Mouse (Mus musculus) cerebellum, adult 11 months (tissue): ENCODE results near the gene Prlr.

Source experiments
- DNase-seq: peaks from one replicate; pipeline ENCODE4 v3.0.0; 2022

The Prlr gene

DNA sequence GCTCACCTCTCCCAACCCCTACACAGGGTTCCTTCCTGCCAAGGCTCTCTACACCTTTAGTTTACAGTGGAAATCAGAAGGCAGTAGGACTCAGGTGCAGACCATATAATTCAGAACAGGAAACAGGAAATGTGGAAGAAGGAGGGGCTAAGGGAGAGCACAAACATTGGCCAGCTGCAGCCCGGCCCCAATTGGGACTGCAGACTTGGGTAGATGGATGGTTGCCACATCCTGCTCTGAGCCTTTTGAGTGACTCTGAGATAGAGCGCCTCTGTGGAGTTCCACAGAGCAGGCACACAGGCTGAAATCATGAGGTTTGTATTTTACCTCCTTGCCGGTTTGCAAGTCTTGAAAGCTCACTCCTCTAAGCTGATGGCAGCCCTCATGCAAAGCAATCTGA, 59.8 kb downstream of the Prlr start:
- DNase-seq: no peak

GRCm38 (mm10) chr15:10238454-10238853, 61.4 kb downstream of the Prlr start:
- no peak for DNase-seq

- no peak for DNase-seq
Measured at GRCm38 (mm10) chr15:10240228-10240795, 63.3 kb downstream of the Prlr start.

GRCm38 (mm10) chr15:10242250-10242649, 65.2 kb downstream of the Prlr start:
- DNase-seq: no peak

- no peak for DNase-seq
Measured at GRCm38 (mm10) chr15:10249285-10249684, 72.2 kb downstream of the Prlr start.

GRCm38 (mm10) chr15:10250784-10251183, 73.7 kb downstream of the Prlr start:
- no peak for DNase-seq

DNA sequence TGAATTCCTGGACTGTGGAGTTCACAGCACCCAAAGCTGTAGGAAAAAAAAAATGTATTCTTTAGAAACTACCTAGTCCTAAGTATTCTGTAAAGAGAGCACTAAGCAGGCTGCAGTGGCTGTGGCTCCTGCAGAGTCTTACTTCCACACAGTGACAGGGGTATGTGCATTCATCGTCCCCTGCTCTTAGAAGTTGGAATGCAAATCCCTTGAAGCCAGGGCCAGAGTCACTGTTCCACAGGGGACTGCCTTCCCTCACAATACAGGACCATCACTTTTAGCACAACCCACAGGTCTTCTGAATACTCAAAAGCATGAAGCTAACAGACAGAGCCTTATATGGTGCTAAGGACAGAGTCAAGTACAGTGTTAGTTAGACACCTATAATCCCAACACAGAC, 75.5 kb downstream of the Prlr start:
- no peak for DNase-seq

GRCm38 (mm10) chr15:10262219-10262618, 85.2 kb downstream of the Prlr start:
- DNase-seq: no peak

GRCm38 (mm10) chr15:10262641-10263040, 85.6 kb downstream of the Prlr start:
- DNase-seq: no peak

DNA sequence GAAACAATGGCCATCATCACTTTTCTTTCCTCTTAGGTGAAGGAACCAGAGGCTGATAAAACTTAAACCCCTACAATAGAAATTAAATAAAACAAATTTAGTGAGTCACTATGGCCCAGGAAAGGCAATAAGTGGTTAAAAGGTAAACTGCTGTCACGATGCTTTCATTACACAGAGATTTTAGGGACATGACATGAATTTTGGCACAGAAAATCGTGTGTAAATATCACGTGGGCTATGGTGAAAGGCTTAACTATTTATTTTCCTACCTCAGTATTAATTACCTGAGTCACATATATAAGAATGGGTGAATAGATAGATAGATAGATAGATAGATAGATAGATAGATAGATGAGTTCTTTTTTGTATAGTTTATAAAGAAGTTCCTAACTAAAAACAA, 86.4 kb downstream of the Prlr start:
- no peak for DNase-seq

DNA sequence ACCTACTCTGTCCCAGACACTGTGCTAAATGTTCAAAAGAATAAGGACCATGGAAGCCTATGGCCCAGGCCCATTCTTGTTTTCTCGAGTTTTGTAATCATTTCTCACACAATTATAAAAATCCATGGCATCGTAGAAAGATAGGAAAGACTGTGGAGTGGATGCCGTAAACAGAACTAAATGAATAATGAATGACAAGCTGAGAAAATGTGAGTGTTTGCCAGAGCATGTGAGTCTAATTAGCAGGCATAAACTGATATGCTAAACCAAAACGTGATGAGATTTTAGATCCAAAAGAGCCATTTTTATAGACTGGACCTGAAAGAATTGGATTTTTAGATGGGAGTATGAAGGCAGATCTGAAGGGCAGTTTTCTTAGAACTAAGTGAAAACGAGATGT, 87.8 kb downstream of the Prlr start:
- no peak for DNase-seq

- DNase-seq: no peak
Measured at GRCm38 (mm10) chr15:10267251-10267650, 90.2 kb downstream of the Prlr start.

DNA sequence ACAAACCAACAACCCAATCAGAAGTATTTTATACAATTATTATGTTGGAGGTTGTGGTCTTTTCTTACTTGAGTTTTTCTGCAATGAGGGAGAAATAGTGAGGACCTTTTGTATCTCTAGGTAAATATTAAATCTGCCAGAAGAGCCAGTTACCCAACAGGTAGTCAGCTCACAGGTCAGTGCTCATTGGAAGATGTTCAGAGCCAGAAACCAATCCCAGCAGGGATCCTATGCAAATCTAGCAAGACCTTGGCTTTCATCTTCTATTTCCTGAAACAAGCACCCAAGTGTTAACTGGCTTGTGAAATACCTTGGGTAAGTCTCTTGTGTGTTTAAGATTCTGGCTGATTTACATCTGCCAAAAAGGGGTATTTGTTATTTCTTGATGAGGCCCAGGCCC, 99.3 kb downstream of the Prlr start:
- DNase-seq: no peak

DNA sequence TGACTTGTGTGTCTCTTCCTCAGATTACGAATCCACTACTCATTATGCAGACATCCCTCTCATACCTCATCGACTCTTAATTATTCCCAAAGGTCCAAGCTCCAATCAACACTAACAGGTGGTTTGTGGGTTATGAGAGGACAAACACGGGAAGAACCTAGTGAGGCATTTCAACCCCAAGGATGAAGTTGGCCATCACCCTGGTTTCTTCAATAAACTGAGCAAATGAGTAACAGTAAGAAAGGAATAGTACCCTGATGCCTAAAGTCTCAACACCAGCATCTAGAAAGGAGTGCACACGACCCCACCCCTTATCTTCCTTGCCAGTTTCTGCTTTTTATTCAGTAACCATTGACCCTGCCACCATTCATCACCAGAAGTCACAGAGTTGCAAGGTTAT, 100.4 kb downstream of the Prlr start:
- DNase-seq: no peak

GRCm38 (mm10) chr15:10281546-10281945, 104.5 kb downstream of the Prlr start:
- no peak for DNase-seq

- no peak for DNase-seq
Measured at GRCm38 (mm10) chr15:10283661-10284060, 106.6 kb downstream of the Prlr start.

DNA sequence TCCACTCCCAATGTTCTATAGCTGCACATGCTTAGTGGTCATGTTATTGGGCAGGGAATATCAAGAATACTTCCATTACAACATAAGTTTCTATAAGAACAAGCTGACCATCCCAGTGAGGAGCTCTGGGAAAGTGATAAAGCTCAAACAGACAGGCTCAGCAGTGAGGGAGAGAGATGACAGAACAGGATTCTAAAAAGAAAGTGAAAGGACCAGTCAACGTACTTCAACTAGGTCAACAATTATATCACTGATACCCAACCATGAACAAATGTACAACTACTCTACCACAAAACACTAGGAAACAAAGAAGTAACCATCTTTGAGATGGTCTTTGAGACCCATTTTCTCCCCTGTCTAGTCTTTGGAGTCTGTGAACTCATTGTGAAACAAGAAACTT, 119.5 kb downstream of the Prlr start:
- no peak for DNase-seq

GRCm38 (mm10) chr15:10298058-10298457, 121.0 kb downstream of the Prlr start:
- DNase-seq: no peak

DNA sequence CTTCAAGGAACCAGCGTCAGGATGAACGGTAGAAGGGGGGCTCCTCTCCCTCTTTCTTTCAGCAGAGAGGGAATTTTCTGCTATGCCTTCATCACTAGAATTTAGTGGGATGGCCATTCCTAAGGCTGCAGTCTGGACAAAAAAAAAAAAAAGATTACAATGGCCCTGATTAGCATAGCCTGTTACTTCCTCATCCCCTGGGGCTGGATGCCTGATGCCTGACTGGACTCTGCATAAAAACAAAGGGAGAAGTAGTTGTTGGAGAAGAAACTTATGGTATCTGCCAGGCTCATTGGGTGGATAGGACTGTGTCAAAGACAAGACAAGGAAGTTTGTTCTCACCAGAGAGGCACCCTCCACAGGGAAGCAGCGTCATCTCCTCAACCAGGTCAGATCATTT, 122.4 kb downstream of the Prlr start:
- no peak for DNase-seq

GRCm38 (mm10) chr15:10306461-10306860, 129.4 kb downstream of the Prlr start:
- DNase-seq: no peak

DNA sequence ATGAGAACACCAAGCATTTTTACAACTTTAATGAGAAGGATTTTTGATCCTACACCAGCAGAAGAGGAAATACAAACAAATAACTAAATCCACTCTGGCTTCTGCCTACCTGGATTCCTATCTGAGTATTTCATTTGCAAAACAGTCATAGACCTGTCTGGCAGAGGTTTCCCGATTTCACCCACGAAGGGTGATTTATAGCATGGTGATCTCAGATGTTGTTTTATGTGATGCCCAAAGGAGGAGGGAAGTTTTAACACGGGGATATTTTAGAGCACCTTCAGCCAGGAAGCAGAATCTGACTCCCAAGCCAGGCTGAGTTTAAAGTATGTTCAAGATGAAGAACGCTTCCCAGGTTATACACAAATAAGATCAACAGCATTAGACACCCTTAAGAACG, 134.8 kb downstream of the Prlr start:
- no peak for DNase-seq

DNA sequence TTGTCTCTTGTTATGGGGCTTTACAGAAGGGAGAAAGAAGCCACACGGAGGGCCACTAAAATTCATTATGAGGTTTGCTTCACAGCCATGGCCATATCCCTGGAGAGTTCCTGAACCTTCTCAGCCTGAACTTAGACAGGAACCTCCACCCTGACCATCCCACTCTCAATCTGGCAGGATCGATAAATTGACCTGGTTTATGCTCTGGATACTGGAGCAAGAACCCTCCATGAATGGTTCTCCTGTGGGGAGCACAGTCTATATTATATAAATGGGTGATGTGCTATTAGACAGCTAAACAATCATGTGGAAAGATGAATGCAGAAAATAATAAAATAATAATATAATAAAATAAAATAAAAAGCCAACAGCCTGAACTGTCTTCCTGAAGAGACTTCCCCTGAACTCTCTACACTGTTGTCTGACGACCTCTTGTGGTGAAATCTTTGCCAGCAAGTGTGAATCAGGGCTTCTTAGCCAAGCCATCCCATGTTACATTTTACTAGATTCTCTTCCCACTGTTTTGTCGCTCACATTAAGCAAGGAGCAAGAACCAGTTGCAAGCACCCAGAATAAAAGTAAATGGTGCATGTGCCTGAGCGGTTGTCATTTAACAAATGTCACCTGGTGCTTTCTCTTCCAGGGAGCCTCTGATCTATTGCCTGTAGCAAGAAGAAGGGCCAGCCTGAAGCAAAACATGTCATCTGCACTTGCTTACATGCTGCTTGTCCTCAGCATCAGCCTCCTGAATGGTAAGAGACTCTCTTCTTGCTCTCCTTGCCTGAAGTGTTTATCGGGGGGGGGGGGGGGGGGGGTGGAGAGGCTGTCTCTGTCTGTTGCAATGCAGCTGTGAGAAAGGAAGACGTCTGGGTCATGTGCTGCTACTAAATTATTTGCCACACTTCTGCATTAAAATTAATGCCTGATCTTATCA, 136.8 kb downstream of the Prlr start:
- no peak for DNase-seq

DNA sequence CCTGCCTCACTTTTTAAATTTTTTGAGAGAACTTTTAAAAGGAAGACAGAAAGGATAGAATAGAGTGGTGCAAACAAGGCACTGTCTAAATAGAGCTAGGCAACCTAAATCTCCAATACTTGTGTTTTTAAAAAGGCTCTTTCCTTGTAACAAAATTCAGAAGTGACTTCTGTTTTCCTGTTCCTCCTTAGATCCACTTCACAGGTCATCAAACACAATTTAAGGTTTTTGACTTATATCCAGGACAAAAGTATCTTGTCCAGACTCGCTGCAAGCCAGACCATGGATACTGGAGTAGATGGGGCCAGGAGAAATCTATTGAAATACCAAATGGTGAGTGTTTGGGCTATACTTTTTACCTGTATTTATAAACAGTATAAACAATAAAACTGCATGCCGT, 148.0 kb downstream of the Prlr start, which contains the start of gene Gm21973:
TSS of gene Gm21973 (plus strand) at position 301 of the 400 bp plus-strand sequence.
- no peak for DNase-seq

DNA sequence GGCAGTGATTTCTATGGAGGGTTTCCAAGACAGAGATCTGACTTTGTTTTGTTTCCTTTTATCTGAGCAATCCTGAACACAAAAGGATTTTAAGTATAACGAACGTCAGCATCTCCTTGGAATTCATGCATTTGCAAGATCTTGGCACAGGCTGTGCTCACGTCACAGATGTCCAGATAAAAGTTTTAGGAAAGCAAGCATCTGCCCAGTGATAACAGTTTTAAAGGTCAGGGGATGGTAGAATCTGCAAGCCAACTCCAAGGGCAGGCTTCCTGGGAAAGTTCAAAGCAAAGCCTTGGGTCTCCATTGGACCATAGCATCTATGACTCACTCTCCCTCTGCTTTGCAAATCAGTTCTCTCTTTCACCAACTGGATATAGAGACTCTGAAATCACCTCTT, 153.6 kb downstream of the Prlr start:
- DNase-seq: no peak

DNA sequence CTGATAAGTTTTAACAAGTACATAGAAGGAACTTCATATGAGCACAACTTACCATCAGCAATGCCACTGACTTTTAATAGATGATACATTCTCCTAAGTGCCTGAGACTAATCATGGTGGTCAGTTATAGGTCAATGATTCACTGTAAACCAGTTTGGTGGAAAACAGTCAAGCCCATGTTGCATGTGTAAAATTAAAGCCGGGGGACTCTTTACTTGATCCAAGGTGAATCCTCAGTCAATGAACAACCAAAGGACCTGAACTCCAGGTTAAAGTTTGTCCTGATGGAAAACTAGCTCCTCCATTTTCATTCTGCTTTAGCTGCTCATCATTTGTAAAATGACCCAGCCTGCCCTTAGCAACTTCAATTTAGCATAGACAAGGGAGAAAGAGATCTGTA, 155.5 kb downstream of the Prlr start:
- DNase-seq: no peak
